Mouse (Mus musculus) cerebellum, adult 2 months (tissue): ENCODE measurements around the gene Tamm41. TPM values are rescaled to one million over a fixed set of nuclear protein-coding genes. Genes with fewer than 3 reads are reported as not detected.
A peak's percentile ranks its signal among the peaks of the same experiment; 100 is the strongest.

Source experiments
- DNase-seq, 2 experiments: peaks; one replicate each; pipeline ENCODE4 v3.0.0; 2021
- H3K27ac ChIP-seq: fragments of 200-500 bp; 2 replicates; pipeline ENCODE4 v1.5.1; 2012; ENCODE audit warnings: low read length, control low read depth, inconsistent platforms; ENCODE audit not compliant: insufficient read depth
- H3K27me3 ChIP-seq: fragments of 200-500 bp; 2 replicates; pipeline ENCODE4 v1.6.1; 2012; ENCODE audit warnings: inconsistent platforms, mild to moderate bottlenecking, low read length, moderate library complexity; ENCODE audit not compliant: control insufficient read depth, insufficient read depth
- H3K4me1 ChIP-seq: fragments of 200-500 bp; 2 replicates; pipeline ENCODE4 v1.6.1; 2011; ENCODE audit warnings: low read length; ENCODE audit not compliant: control insufficient read depth, insufficient read depth
- H3K4me3 ChIP-seq: fragments of 200-500 bp; replicated peaks from 2 replicates; pipeline ENCODE3; 2011; ENCODE audit warnings: mild to moderate bottlenecking, low read depth, low read length, control low read depth; ENCODE audit not compliant: insufficient read depth
- CTCF ChIP-seq: fragments of 200-500 bp; IDR thresholded peaks from 2 replicates; pipeline ENCODE4 v1.5.1; 2011; ENCODE audit warnings: low read depth, mild to moderate bottlenecking, control low read depth, low read length, moderate library complexity, borderline replicate concordance; ENCODE audit not compliant: insufficient read depth
- POLR2A ChIP-seq: fragments of 200-500 bp; IDR thresholded peaks from 2 replicates; pipeline ENCODE4 v1.6.1; 2011; ENCODE audit warnings: low read length, control low read depth, borderline replicate concordance; ENCODE audit not compliant: insufficient read depth
- WGBS: fragments of 180-500 bp; shearing (Covaris S2); methylation state at CpG from one replicate; pipeline ENCODE4 v1.1.7; 2018; 5-methylcytosine and 5-hydroxymethylcytosine counted together
- polyA plus RNA-seq: library from polyadenylated mRNA; depleted of rRNA; stranded (reverse); fragments of >200 nt; gene quantifications from 2 replicates; pipeline ENCODE4 v1.2.3, GENCODE M21; 2012

Gene Tamm41
- polyA plus RNA-seq, 1 experiment, result 32.4 TPM

DNA sequence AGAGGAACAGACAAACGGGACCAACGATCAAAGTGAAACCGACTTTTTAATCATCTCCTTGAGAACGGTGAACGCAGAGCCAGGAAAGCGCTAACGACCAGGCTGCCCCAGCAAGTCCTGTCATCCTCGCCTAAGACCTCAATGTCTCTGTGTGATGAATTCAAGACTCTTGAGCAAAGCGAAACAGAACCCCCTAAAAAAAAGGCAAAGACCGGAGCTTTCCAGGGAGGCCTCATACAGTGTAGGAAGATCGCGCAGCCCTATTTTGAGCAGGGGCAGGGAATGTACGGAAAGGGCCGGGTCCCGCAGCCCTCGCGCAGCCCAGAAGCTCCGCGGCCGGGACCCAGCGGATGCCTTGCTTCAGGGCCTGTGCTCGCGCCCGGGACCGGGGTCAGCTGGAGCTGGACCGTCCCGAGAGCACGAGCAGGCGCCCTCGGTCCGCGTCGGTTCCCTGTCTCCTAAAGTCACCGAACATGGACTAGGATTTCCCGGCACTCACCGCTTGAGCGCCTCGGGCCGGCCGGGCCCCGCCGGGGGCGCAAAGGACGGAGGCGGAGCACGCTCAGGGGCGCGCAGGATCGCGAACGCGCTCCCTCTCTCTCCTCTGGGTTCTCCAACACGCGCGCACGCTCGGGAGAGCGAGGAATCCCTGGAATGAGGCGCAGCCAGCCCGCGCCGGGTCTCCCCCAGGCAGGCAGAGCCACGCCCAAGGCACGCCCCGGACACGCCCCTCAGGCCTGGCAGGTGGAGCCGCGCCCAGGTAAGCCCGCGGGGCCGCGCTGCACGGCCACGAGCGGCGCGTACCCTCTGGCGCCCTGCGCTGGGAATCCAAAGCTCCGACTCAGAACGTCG is 69.1 kb downstream of the Tamm41 start:
- WGBS, result under 1% methylated on average over 77 of the region's 82 CpGs
- H3K27me3 ChIP-seq, result no peaks in the 10 kb centered on the region
- 0 out of 2 replicates have a peak, but pooled peaks have one; percentile 41 for TF ChIP-seq POLR2A
- TF ChIP-seq CTCF, result no peak
- no peaks in the 10 kb centered on the region for H3K4me1 ChIP-seq
- H3K27ac ChIP-seq, result no peak overlapping the region
- peak; percentile 89 to 91 for DNase-seq
- H3K4me3 ChIP-seq, result peak overlapping the region; percentile 86

DNA sequence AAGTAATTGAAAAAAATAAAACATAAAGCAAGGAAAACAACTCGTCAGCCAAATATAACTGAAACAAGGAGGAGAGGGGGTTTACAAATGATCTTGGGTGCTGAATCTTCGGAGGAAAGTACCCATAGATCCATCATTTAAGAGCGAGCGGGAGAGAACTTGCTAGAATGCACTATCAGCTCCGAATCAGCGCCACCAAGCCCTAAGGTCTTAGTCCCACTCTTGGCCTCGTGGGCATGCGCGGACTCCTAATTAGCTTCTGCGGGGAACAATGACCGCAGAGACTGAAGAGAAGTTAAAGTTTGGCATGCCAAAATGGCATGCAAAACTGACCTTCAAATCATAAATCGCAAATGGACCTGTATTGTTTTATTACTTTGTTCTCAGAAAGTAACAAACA is 70.1 kb downstream of the Tamm41 start:
- Histone ChIP-seq H3K4me3 (no peak overlapping the region), H3K4me1 (no peaks in the 10 kb centered on the region), H3K27ac (no peak overlapping the region), H3K27me3 (no peaks in the 10 kb centered on the region)
- DNase-seq, result no peak
- no peak for TF ChIP-seq POLR2A
- TF ChIP-seq CTCF, result no peak
- WGBS, result 81% methylated on average over 12 of the region's 12 CpGs

- Histone ChIP-seq H3K27me3 (no peaks in the 10 kb centered on the region), H3K4me1 (no peaks in the 10 kb centered on the region), H3K27ac (no peak overlapping the region), H3K4me3 (no peak overlapping the region)
- no peak for DNase-seq
- TF ChIP-seq POLR2A (no peak), CTCF (no peak)
- WGBS, result 58% methylated on average over 2 of the region's 2 CpGs
These were observed 71.1 kb downstream of the Tamm41 start for GRCm38 (mm10) chr6:114966396-114967154.

- no peaks in the 10 kb centered on the region for H3K27me3 ChIP-seq
- TF ChIP-seq POLR2A (no peak), CTCF (no peak)
- no peaks in the 10 kb centered on the region for H3K4me1 ChIP-seq
- 93% methylated on average over 3 of the region's 3 CpGs for WGBS
- H3K27ac ChIP-seq, result no peak overlapping the region
- H3K4me3 ChIP-seq, result no peak overlapping the region
- DNase-seq, result no peak
These were observed 71.9 kb downstream of the Tamm41 start for GRCm38 (mm10) chr6:114965802-114966201.

DNA sequence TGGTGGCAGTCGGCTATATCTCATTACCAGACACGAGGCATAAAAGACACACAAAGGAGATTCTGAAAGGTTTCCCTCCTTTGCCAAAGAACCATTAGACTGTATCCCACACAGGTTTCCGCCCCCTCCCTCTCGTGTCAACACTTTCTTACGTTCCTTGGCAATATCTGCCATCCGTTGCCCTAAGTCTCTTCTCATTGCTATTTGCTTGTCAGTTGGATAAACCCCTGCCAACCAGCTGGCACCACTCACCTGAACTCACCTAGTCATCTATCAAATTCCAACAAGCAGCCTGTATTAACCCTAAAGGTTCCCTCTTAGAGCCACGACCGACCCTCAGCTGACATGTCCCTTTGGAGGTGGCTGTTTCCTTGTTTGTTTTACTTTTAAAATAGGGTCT is 72.3 kb downstream of the Tamm41 start:
- TF ChIP-seq CTCF, result no peak
- H3K4me3 ChIP-seq, result no peak overlapping the region
- WGBS, result 82% methylated on average over 8 of the region's 8 CpGs

DNA sequence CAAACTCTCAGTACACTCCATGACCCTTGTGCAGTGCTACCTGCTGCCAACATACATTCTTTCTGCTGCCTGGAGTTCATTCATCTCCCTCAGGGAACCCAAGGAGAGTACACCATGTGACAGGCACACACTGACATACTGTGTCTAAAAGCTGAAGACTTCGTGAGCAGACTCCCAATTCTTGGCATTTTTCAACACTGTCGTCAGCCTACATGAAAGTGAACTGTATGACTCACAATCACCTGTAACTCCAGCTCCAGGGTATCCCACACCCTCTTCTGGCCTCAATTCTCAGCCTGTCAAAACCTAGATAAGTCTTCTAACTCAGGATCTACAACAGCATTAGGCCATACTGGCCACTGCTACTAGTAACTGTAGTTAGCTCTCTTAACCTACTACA is 73.4 kb downstream of the Tamm41 start:
- Histone ChIP-seq H3K4me3 (no peak overlapping the region), H3K27ac (peak overlapping the region; percentile 62; the same call in 1 of the 2 replicates), H3K4me1 (no peaks in the 10 kb centered on the region), H3K27me3 (no peaks in the 10 kb centered on the region; the same call in 1 of the 2 replicates)
- WGBS, result 79% methylated on average over 2 of the region's 2 CpGs
- no peak for TF ChIP-seq CTCF
- TF ChIP-seq POLR2A, result no peak
- no peak for DNase-seq

More for the DNA sequence above, 72.3 kb downstream of the Tamm41 start:
- Histone ChIP-seq H3K27me3 (no peaks in the 10 kb centered on the region), H3K27ac (no peak overlapping the region), H3K4me1 (no peaks in the 10 kb centered on the region)
- DNase-seq, result no peak

GRCm38 (mm10) chr6:114963636-114964035 is 74.0 kb downstream of the Tamm41 start:
- 80% methylated on average over 5 of the region's 5 CpGs for WGBS
- DNase-seq, result no peak

More at GRCm38 (mm10) chr6:114963636-114964035, 74.0 kb downstream of the Tamm41 start:
- TF ChIP-seq CTCF, result no peak
- no peak for TF ChIP-seq POLR2A
- H3K27me3 ChIP-seq, result no peaks in the 10 kb centered on the region; the same call in 1 of the 2 replicates
- no peaks in the 10 kb centered on the region for H3K4me1 ChIP-seq
- H3K27ac ChIP-seq, result peak overlapping the region; percentile 62; the same call in 1 of the 2 replicates
- no peak overlapping the region for H3K4me3 ChIP-seq
